Mouse (Mus musculus) right cerebral cortex, adult 2 months (tissue): ENCODE measurements around the gene Zfp42.

Source experiments
- DNase-seq, 2 experiments: peaks; one replicate each; pipeline ENCODE4 v3.0.0; 2021 to 2022; ENCODE audit warnings: low spot score in 2 of 2

The Zfp42 gene

GRCm38 (mm10) chr8:43251653-43252052 lies 55.1 kb downstream of the Zfp42 start:
- DNase-seq: no peak

GRCm38 (mm10) chr8:43248707-43249106 lies 58.1 kb downstream of the Zfp42 start:
- no peak for DNase-seq
